Mouse (Mus musculus) liver, adult 2 months (tissue): ENCODE measurements at regions not wholly inside any gene's neighbourhood (a gene's known extent, or its start where the extent isn't known, plus 50 kb on each side); places are given as distances from the start of the nearest gene placed in this dataset.

Source experiments
- CTCF ChIP-seq: fragments of 200-500 bp; IDR thresholded peaks from 2 replicates; pipeline ENCODE4 v1.5.1; 2011; ENCODE audit warnings: low read depth, low read length, control low read depth
- POLR2A ChIP-seq: fragments of 200-500 bp; IDR thresholded peaks from 2 replicates; pipeline ENCODE4 v1.6.1; 2011; ENCODE audit warnings: low read length, control low read depth; ENCODE audit not compliant: insufficient read depth; ENCODE audit errors: extremely low read depth

GRCm38 (mm10) chr1:183521569-183521968 is 103.6 kb downstream of the Hhipl2 start:
- no peak for TF ChIP-seq CTCF
- no peak for TF ChIP-seq POLR2A
